Mouse (Mus musculus) kidney, adult 2 months (tissue): ENCODE results near the gene Ptpn1.

Experiments used
- CTCF ChIP-seq: fragments of 200-500 bp; conservative IDR thresholded peaks from 2 replicates; pipeline ENCODE4 v1.5.1; 2011; ENCODE audit warnings: low read depth, mild to moderate bottlenecking, control low read depth, low read length, moderate library complexity, mixed read lengths; ENCODE audit not compliant: insufficient read depth, insufficient read length
- POLR2A ChIP-seq: fragments of 200-500 bp; IDR thresholded peaks from one replicate; pipeline ENCODE4 v1.6.1; 2011; ENCODE audit warnings: low read depth, low read length, control low read depth

DNA sequence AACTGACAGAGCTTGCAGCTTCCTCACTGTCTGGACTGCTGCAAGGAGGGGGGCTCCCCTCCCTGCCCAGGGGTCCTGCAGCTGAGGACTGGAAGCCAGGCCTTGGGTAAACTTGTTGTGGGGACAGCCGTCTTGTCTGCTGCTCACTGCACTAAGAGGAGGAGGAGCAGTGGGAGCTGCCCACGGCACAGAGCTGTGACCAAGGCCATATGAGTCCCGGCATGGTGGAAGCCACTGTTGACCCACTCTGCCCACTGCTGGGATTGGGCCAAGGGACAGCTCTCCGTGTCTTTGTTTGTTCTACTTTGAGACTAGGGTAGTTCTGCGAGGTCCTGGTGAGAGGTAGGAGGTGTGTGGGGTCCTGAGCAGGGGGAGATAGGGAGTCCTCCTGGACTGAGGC is 40.3 kb downstream of the Ptpn1 start:
- TF ChIP-seq POLR2A (no peak), CTCF (no peak)
